Mouse (Mus musculus) midbrain, postnatal 0 days (tissue): ENCODE measurements around the gene Cfap65. TPM values are rescaled to one million over a fixed set of nuclear protein-coding genes. Genes with fewer than 3 reads are reported as not detected.

Experiments
- ATAC-seq: fragments of 200-750 bp; cut with Nextera tagmentation; 2 replicates; pipeline ENCODE4 v1.8.0; 2017; ENCODE audit warnings: moderate number of reproducible peaks, mild to moderate bottlenecking, moderate TSS enrichment, moderate library complexity; ENCODE audit not compliant: low FRiP score
- DNase-seq: peaks from one replicate; pipeline ENCODE4 v3.0.0-alpha.2; 2015; ENCODE audit warnings: low spot score
- H3K27ac ChIP-seq: fragments of 300-500 bp; sonication (generic); 2 replicates; pipeline ENCODE4 v1.5.1; 2014; ENCODE audit warnings: low read depth, mild to moderate bottlenecking, low read length, mixed read lengths
- H3K27me3 ChIP-seq: fragments of 300-500 bp; sonication (generic); 2 replicates; pipeline ENCODE4 v1.6.1; 2014; ENCODE audit warnings: low read length, control low read depth, mixed read lengths; ENCODE audit not compliant: insufficient read depth
- H3K36me3 ChIP-seq: fragments of 300-500 bp; sonication (generic); 2 replicates; pipeline ENCODE4 v1.6.1; 2014; ENCODE audit warnings: low read length, control low read depth, mixed read lengths; ENCODE audit not compliant: insufficient read depth
- H3K4me1 ChIP-seq: fragments of 300-500 bp; sonication (generic); 2 replicates; pipeline ENCODE4 v1.6.1; 2014; ENCODE audit warnings: mild to moderate bottlenecking, control low read depth, antibody characterized with exemption, low read length, mixed read lengths; ENCODE audit not compliant: insufficient read depth
- H3K4me2 ChIP-seq: fragments of 300-500 bp; sonication (generic); 2 replicates; pipeline ENCODE4 v1.6.1; 2014; ENCODE audit warnings: low read depth, mild to moderate bottlenecking, low read length, mixed read lengths; ENCODE audit not compliant: poor library complexity, severe bottlenecking
- H3K4me3 ChIP-seq: fragments of 300-500 bp; sonication (generic); 2 replicates; pipeline ENCODE4 v1.5.1; 2014; ENCODE audit warnings: low read depth, mild to moderate bottlenecking, low read length, moderate library complexity
- H3K9ac ChIP-seq: fragments of 300-500 bp; sonication (generic); replicated peaks from 2 replicates; pipeline ENCODE4 v1.6.1; 2014; ENCODE audit warnings: mild to moderate bottlenecking, low read length, moderate library complexity, mixed read lengths; ENCODE audit not compliant: poor library complexity, severe bottlenecking
- H3K9me3 ChIP-seq: fragments of 300-500 bp; sonication (generic); 2 replicates; pipeline ENCODE4 v1.6.1; 2016; ENCODE audit warnings: low read length, control low read depth
- CTCF ChIP-seq: IDR thresholded peaks from 2 replicates; pipeline ENCODE4 v1.5.1; 2016; ENCODE audit warnings: antibody characterized with exemption, mild to moderate bottlenecking
- WGBS: fragments of 180-500 bp; shearing (Covaris S2); extraction: QIAGEN DNeasy Blood & Tissue Kit; methylation state at CpG from one replicate; pipeline ENCODE4 v1.1.7; 2014; 5-methylcytosine and 5-hydroxymethylcytosine counted together
- polyA plus RNA-seq: library from polyadenylated mRNA; unstranded; fragments of >200 nt; fragmentation: Nextera tagmentation; extraction: Ambion mirVana; gene quantifications from 2 replicates; pipeline ENCODE4 v1.2.1, GENCODE M21; 2015
- total RNA-seq: library from RNA; depleted of rRNA; stranded (reverse); fragments of >200 nt; gene quantifications from 2 replicates; pipeline ENCODE4 v1.2.3, GENCODE M21; 2014

Gene Cfap65
- total and polyA plus RNA-seq, 2 experiments from 2014 or later, result 1.5 to 4.1 TPM

GRCm38 (mm10) chr1:74950576-74951490, 15.4 kb upstream of the Cfap65 start:
- H3K27me3 ChIP-seq, result peaks cover 84% of the 10 kb centered on the region
- no peak for ATAC-seq
- H3K9me3 ChIP-seq, result no peaks in the 10 kb centered on the region
- H3K4me3 ChIP-seq, result peak overlapping the region; percentile 25
- H3K4me1 ChIP-seq, result peaks cover 19% of the 10 kb centered on the region; the same call in 1 of the 2 replicates
- 1% methylated on average over 73 of the region's 84 CpGs for WGBS
- TF ChIP-seq CTCF, result no peak
- DNase-seq, result no peak
- no peak overlapping the region for H3K27ac ChIP-seq
- no peaks in the 10 kb centered on the region for H3K36me3 ChIP-seq
- H3K9ac ChIP-seq, result 0 out of 2 replicates have a peak overlapping the region, but pooled peaks have one; percentile 24
- H3K4me2 ChIP-seq, result peak overlapping the region; percentile 51

DNA sequence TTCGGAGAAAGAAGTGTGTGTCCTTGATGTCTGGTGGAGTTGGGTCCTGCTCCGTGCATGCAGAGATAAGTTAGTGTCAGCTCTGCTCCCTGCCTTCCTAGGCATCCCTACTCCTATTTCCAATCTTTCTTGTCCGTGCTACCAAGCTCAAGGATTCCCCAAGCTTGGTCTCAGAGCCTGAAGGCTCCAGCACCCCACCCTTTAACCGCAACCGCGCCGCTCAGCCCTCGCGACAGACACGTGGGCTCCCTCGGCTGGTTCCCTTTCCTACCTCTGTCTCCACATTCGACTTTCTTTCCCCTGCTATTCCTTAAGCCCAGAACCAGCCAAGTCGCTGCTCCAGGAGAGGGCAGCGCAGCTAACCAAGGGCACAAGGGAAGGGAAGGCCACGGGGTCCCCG, 14.7 kb upstream of the Cfap65 start:
- peaks cover 19% of the 10 kb centered on the region; the same call in 1 of the 2 replicates for H3K4me1 ChIP-seq
- no peaks in the 10 kb centered on the region for H3K36me3 ChIP-seq
- H3K9ac ChIP-seq, result no peak overlapping the region
- no peak for ATAC-seq
- H3K4me3 ChIP-seq, result peak overlapping the region; percentile 25; the same call in 1 of the 2 replicates
- DNase-seq, result no peak
- TF ChIP-seq CTCF, result no peak
- WGBS, result 4% methylated on average over 16 of the region's 16 CpGs
- no peaks in the 10 kb centered on the region for H3K9me3 ChIP-seq
- no peak overlapping the region for H3K27ac ChIP-seq
- H3K27me3 ChIP-seq, result peaks cover 81% of the 10 kb centered on the region
- peak overlapping the region; percentile 51 for H3K4me2 ChIP-seq

GRCm38 (mm10) chr1:74949666-74950050, 14.3 kb upstream of the Cfap65 start:
- Histone ChIP-seq H3K4me3 (no peak overlapping the region), H3K27ac (no peak overlapping the region), H3K4me1 (peaks cover 19% of the 10 kb centered on the region; the same call in 1 of the 2 replicates), H3K36me3 (no peaks in the 10 kb centered on the region), H3K9ac (no peak overlapping the region), H3K4me2 (peak overlapping the region; percentile 51; the same call in 1 of the 2 replicates), H3K9me3 (no peaks in the 10 kb centered on the region), H3K27me3 (peaks cover 78% of the 10 kb centered on the region)
- DNase-seq (no peak), ATAC-seq (no peak)
- 5% methylated on average over 24 of the region's 24 CpGs for WGBS
- no peak for TF ChIP-seq CTCF

GRCm38 (mm10) chr1:74948784-74949665, 13.6 kb upstream of the Cfap65 start:
- peak; percentile 57 for DNase-seq
- no peaks in the 10 kb centered on the region for H3K9me3 ChIP-seq
- H3K4me1 ChIP-seq, result peaks cover 19% of the 10 kb centered on the region; the same call in 1 of the 2 replicates
- H3K4me2 ChIP-seq, result peak overlapping the region; percentile 37
- ATAC-seq, result peak; percentile 53; the same call in 1 of the 2 replicates
- H3K36me3 ChIP-seq, result no peaks in the 10 kb centered on the region
- peak overlapping the region; percentile 27; the same call in 1 of the 2 replicates for H3K4me3 ChIP-seq
- H3K9ac ChIP-seq, result no peak overlapping the region
- TF ChIP-seq CTCF, result peak; percentile 84
- 5% methylated on average over 20 of the region's 20 CpGs for WGBS
- peaks cover 74% of the 10 kb centered on the region for H3K27me3 ChIP-seq
- no peak overlapping the region for H3K27ac ChIP-seq

- H3K27ac ChIP-seq, result no peak overlapping the region
- ATAC-seq, result no peak
- no peaks in the 10 kb centered on the region for H3K36me3 ChIP-seq
- DNase-seq, result no peak
- no peak for TF ChIP-seq CTCF
- WGBS, result 3% methylated on average over 41 of the region's 41 CpGs
- peak overlapping the region; percentile 27; the same call in 1 of the 2 replicates for H3K4me3 ChIP-seq
- H3K4me1 ChIP-seq, result peaks cover 19% of the 10 kb centered on the region; the same call in 1 of the 2 replicates
- peaks cover 65% of the 10 kb centered on the region for H3K27me3 ChIP-seq
- no peaks in the 10 kb centered on the region for H3K9me3 ChIP-seq
- peak overlapping the region; percentile 46 for H3K4me2 ChIP-seq
- H3K9ac ChIP-seq, result 0 out of 2 replicates have a peak overlapping the region, but pooled peaks have one; percentile 44
Measured at GRCm38 (mm10) chr1:74947986-74948670, 12.7 kb upstream of the Cfap65 start.
